Mouse (Mus musculus) E14TG2a.4 (cell line): Measurements from ENCODE around the gene Maats1.

Source experiments
- CTCF ChIP-seq: conservative IDR thresholded peaks from 2 replicates; pipeline ENCODE4 v1.5.1; 2014; ENCODE audit warnings: low read length
- POU5F1 ChIP-seq: IDR thresholded peaks from 2 replicates; pipeline ENCODE4 v1.6.1; 2014; ENCODE audit warnings: low read length, borderline replicate concordance

DNA sequence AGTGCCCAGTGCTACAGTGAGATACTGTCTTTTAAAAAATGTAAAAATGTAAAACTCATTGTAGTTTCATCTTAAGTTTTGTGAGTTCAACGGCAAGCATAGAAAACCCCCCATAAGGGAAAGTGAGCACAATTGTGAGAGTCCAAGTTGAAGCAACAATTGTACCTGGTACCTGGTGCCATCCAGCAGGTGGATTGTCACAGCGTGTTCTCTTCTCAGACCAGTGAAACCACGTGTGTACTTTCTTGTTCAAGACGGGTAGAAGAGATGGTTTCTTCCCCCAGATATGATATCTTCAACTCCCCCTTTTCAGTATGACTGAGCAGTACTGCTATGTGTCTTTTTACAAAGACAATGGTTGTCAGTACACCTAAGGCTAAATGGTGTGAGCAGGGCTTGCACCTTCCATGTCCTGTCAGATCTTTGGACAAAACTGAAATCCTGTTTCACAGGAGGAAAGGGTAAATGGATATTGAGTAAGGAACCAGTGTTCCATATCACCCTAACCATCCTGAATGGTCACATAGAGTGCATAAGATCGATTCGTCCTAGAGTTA is 16.4 kb upstream of the Maats1 start:
- TF ChIP-seq POU5F1 (no peak), CTCF (no peak)
